Mouse (Mus musculus) brain, embryonic 14.5 days (tissue): ENCODE data around the gene Crisp4.

Source experiments
- CTCF ChIP-seq: fragments of 200-500 bp; IDR thresholded peaks from 2 replicates; pipeline ENCODE4 v1.5.1; 2012; ENCODE audit warnings: inconsistent platforms, mild to moderate bottlenecking, moderate library complexity, borderline replicate concordance; ENCODE audit not compliant: insufficient read depth, insufficient read length; ENCODE audit errors: extremely low read depth
- POLR2A ChIP-seq: fragments of 200-500 bp; IDR thresholded peaks from 2 replicates; pipeline ENCODE4 v1.6.1; 2012; ENCODE audit warnings: mild to moderate bottlenecking, inconsistent platforms, borderline replicate concordance; ENCODE audit not compliant: poor library complexity, insufficient read depth, insufficient read length, severe bottlenecking; ENCODE audit errors: extremely low read depth

DNA sequence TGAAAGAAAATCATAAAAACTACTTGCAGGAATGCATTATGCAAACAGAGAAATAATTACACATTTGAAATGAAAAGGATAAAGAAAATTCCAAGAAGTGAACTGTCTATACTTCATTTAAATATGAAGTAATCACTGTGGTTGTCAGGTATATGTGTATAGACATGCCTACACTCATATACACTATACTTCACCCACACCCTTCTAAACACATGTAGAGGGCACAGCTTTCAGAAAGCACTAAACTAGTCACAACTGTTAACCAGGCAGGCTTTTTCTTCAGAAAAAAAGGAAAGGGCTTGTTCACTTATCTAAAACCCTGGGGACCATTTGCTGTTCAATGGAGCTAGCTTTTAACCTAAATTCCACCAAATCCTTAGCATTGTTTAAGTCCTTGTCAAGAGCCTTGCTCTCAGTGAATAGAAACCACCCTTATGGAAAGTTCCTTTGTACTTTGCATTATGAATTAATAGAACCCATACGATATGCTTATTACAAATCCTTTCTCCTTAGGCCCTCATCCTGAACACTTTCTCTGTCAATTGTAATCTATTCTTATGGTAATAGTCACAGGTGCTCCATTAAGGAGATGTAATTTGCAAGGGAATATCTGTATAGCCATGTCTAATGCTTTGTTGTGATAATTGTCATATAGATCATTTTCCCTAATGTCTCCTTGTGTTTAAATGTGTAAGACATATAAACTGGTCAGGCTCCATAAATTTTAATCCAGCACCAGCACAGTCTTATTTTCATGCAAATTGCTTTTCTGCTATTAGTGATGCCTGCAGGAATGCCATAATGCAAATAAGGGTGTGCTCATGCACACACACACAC is 40.5 kb downstream of the Crisp4 start:
- no peak for TF ChIP-seq CTCF
- no peak for TF ChIP-seq POLR2A
